Comparison of ENCODE assay signal across 8 mouse cellular contexts in genomic region chr4:100998145-100998544, GRCm38 (mm10). TPM values are rescaled to one million over a fixed set of nuclear protein-coding genes. Genes with fewer than 3 reads are reported as not detected.
DNase-seq lines count a peak whose midpoint lies in the region; ATAC-seq and TF ChIP-seq lines count a peak whose summit lies in the region.
"Had no signal": no experiment of that assay in that cellular context is flagged by ENCODE, and none has a peak within 500 bp of the region (broad histone marks: within the 10 kb centered on the region; RNA-seq: fewer than 3 reads in every experiment).

No protein-coding gene starts in this region.

- H3K27ac ChIP-seq in forebrain, postnatal 0 days (ENCODE audit: low read depth, low read length) = 0 out of 2 replicates have a peak overlapping the region, but pooled peaks have one; percentile 22

- H3K4me2 ChIP-seq in forebrain, postnatal 0 days (ENCODE audit: low read depth) = no peak overlapping the region

- no peak overlapping the region for H3K9ac ChIP-seq in forebrain, postnatal 0 days

- H3K9me3 ChIP-seq in forebrain, postnatal 0 days (ENCODE audit: low read length) = no peaks in the 10 kb centered on the region

- peak; percentile 95 for TF ChIP-seq CTCF in forebrain, postnatal 0 days (IDR thresholded peaks at IDR 0.05; ENCODE audit: low read depth)

- DNase-seq in 3T3-L1 (ENCODE audit: low read depth, low spot score) = peak; percentile 63
- peak; percentile 56 for DNase-seq in 416B (ENCODE audit: low read depth)
- peak; percentile 44 for DNase-seq in c-Kit-negative CD71-positive TER-119-positive erythroid progenitor cells, embryonic 14.5 days (ENCODE audit: low read depth, low spot score)
- peak; percentile 86 for DNase-seq in forebrain, postnatal 0 days
- DNase-seq in layer of hippocampus, adult 18-20 months (ENCODE audit: low spot score in 2 of 2) = peak; percentile 42 to 83
- DNase-seq in lung, postnatal 25 days (ENCODE audit: low spot score) = peak; percentile 59
- peak; percentile 62 for DNase-seq in right cerebral cortex, postnatal 4 days

- no peak overlapping the region for H3K4me3 ChIP-seq in forebrain, postnatal 0 days (ENCODE audit: low read depth, low read length)

- no peaks in the 10 kb centered on the region for H3K27me3 ChIP-seq in forebrain, postnatal 0 days (ENCODE audit: insufficient read depth, low read length)

- WGBS in forebrain, postnatal 0 days = 11% methylated on average over 2 of the region's 2 CpGs

- ATAC-seq in forebrain, postnatal 0 days = peak; percentile 63

- H3K4me1 ChIP-seq in forebrain, postnatal 0 days (ENCODE audit: insufficient read depth) = no peaks in the 10 kb centered on the region

- H3K36me3 ChIP-seq in forebrain, postnatal 0 days (ENCODE audit: insufficient read depth) = no peaks in the 10 kb centered on the region; the same call in 1 of the 2 replicates

RNA-seq across cellular contexts. Expression of gene Gm10577, which starts 22.4 kb away (rescaled TPM):
- total RNA-seq in forebrain, postnatal 0 days (2014; rRNA removed) = not detected in 2 replicates
- polyA plus RNA-seq in forebrain, postnatal 0 days (2015; fragmentation: Nextera tagmentation; extraction: Ambion mirVana) = not detected in 2 replicates
- total RNA-seq in layer of hippocampus, adult 18-20 months (2021) = not detected
- total RNA-seq: gastrocnemius, postnatal 4 days had no signal
